Mouse (Mus musculus): ENCODE data around the gene Ogfod2. TPM values are rescaled to one million over a fixed set of nuclear protein-coding genes. Genes with fewer than 3 reads are reported as not detected.

Gene Ogfod2
- polyA plus RNA-seq (2015; fragmentation: Nextera tagmentation; extraction: Ambion mirVana), result 21.8 and 25.7 TPM in 2 replicates

DNA sequence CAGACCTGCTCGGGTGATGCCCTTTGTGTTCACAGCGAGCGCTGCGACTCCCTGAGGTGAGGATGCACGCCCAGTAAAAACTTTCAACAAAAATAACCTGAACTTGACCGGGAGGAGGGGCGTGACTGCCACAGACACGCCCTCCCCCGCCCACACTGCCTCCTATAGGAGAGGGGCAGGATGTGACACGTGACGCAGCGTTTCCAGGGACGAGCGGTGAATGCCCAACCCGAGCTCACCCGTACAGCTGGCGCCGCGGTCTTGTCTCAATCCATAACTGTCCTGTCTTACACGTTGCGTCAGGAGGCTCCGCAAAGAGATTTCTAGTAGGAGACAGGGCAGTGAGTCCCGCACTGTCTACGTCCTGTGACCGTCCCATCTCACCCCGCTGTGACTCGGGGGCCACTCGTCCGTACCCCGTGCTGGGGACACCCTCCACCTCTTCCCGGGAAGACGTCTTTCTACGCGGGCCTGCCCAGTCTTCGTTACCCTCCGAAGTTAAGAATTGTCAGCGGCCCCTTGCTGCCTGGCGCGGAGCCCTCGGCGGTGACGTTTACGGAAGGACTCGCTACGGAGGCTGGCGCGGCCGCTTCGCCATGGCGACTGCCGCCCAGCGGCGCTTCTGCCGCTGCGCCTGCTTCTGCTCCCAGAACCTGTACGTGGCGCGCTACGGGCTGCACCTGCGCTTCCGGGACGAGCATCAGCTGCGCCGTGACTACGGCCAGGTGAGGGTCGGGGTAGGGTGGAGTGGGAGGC lies at the start of gene Ogfod2:
TSS of gene Ogfod2 (plus strand) at position 556 of the 756 bp plus-strand sequence.
- Histone ChIP-seq H3K36me3 (peaks cover 13% of the 10 kb centered on the region; the same call in 1 of the 2 replicates), H3K9ac (peak within 1 kb of the TSS; percentile 77), H3K4me2 (replicated peaks) (peak within 1 kb of the TSS; percentile 91), H3K27me3 (no peaks in the 10 kb centered on the region), H3K4me1 (peaks cover 29% of the 10 kb centered on the region), H3K27ac (replicated peaks) (peak within 1 kb of the TSS; percentile 91), H3K4me3 (replicated peaks) (peak within 1 kb of the TSS; percentile 97), H3K9me3 (replicated peaks) (no peaks in the 10 kb centered on the region)
- ATAC-seq (ENCODE audit: insufficient number of reproducible peaks, low FRiP score, low TSS enrichment, low read depth), result peak; percentile 99
- under 1% methylated on average over 66 of the region's 66 CpGs for WGBS

- Histone ChIP-seq H3K4me1 (peaks cover 8% of the 10 kb centered on the region; the same call in 1 of the 2 replicates), H3K27ac (replicated peaks) (no peak overlapping the region), H3K36me3 (no peaks in the 10 kb centered on the region), H3K9ac (no peak overlapping the region), H3K27me3 (no peaks in the 10 kb centered on the region), H3K4me3 (replicated peaks) (no peak overlapping the region), H3K9me3 (replicated peaks) (no peaks in the 10 kb centered on the region), H3K4me2 (replicated peaks) (no peak overlapping the region)
- ATAC-seq (ENCODE audit: insufficient number of reproducible peaks, low FRiP score, low TSS enrichment, low read depth), result no peak
- 83% methylated on average over 3 of the region's 3 CpGs for WGBS
Observed at GRCm38 (mm10) chr5:124069657-124070056, 42.4 kb upstream of the Ogfod2 start.

DNA sequence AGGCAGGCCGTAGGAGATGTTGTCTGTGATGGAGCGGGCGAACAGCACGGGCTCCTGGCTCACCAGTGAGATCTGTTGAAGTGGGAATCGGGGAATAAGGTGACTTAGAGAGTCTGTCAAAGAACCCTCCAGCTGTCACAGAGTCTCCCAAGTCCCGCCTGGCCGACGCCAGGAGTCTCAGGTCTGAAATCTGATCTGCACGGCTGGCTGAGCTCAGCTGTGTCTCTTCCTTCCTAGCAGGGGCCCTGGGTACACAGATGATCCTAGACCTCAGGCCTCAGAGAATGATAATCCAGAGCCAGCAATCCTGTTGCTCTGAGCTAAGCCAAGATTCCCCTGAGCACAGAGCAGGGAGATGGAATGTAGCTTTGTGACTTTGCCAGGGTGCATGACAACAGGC lies 38.4 kb upstream of the Ogfod2 start:
- 32% methylated on average over 9 of the region's 9 CpGs for WGBS
- no peak overlapping the region for H3K4me3 ChIP-seq (replicated peaks)
- no peaks in the 10 kb centered on the region for H3K27me3 ChIP-seq
- no peaks in the 10 kb centered on the region for H3K9me3 ChIP-seq (replicated peaks)
- H3K4me1 ChIP-seq, result peaks cover 28% of the 10 kb centered on the region
- H3K9ac ChIP-seq, result no peak overlapping the region
- no peak overlapping the region for H3K27ac ChIP-seq (replicated peaks)
- H3K36me3 ChIP-seq, result no peaks in the 10 kb centered on the region
- peak; percentile 36 for ATAC-seq (ENCODE audit: insufficient number of reproducible peaks, low FRiP score, low TSS enrichment, low read depth)
- no peak overlapping the region for H3K4me2 ChIP-seq (replicated peaks)

GRCm38 (mm10) chr5:124074845-124075307 lies 37.2 kb upstream of the Ogfod2 start:
- Histone ChIP-seq H3K9me3 (replicated peaks) (no peaks in the 10 kb centered on the region), H3K4me2 (replicated peaks) (no peak overlapping the region), H3K27me3 (no peaks in the 10 kb centered on the region), H3K9ac (no peak overlapping the region), H3K36me3 (no peaks in the 10 kb centered on the region), H3K4me3 (replicated peaks) (no peak overlapping the region), H3K27ac (replicated peaks) (0 out of 2 replicates have a peak overlapping the region, but pooled peaks have one; percentile 30), H3K4me1 (peaks cover 37% of the 10 kb centered on the region)
- no peak for ATAC-seq (ENCODE audit: insufficient number of reproducible peaks, low FRiP score, low TSS enrichment, low read depth)
- WGBS, result 41% methylated on average over 10 of the region's 10 CpGs

GRCm38 (mm10) chr5:124075716-124076115 lies 36.4 kb upstream of the Ogfod2 start:
- H3K9ac ChIP-seq, result no peak overlapping the region

GRCm38 (mm10) chr5:124076559-124076958 lies 35.5 kb upstream of the Ogfod2 start:
- ATAC-seq (ENCODE audit: insufficient number of reproducible peaks, low FRiP score, low TSS enrichment, low read depth), result no peak
- H3K27ac ChIP-seq (replicated peaks), result no peak overlapping the region
- WGBS, result 60% methylated on average over 9 of the region's 9 CpGs
- no peak overlapping the region for H3K4me3 ChIP-seq (replicated peaks)
- peaks cover 37% of the 10 kb centered on the region for H3K4me1 ChIP-seq
- no peak overlapping the region for H3K9ac ChIP-seq
- no peak overlapping the region for H3K4me2 ChIP-seq (replicated peaks)
- H3K27me3 ChIP-seq, result no peaks in the 10 kb centered on the region
- no peaks in the 10 kb centered on the region for H3K36me3 ChIP-seq
- no peaks in the 10 kb centered on the region for H3K9me3 ChIP-seq (replicated peaks)

More at GRCm38 (mm10) chr5:124075716-124076115, 36.4 kb upstream of the Ogfod2 start:
- H3K4me3 ChIP-seq (replicated peaks), result no peak overlapping the region
- H3K9me3 ChIP-seq (replicated peaks), result no peaks in the 10 kb centered on the region
- no peaks in the 10 kb centered on the region for H3K36me3 ChIP-seq
- H3K4me1 ChIP-seq, result peaks cover 37% of the 10 kb centered on the region
- H3K27ac ChIP-seq (replicated peaks), result peak overlapping the region; percentile 30; the same call in 1 of the 2 replicates
- H3K27me3 ChIP-seq, result no peaks in the 10 kb centered on the region
- ATAC-seq (ENCODE audit: insufficient number of reproducible peaks, low FRiP score, low TSS enrichment, low read depth), result no peak
- H3K4me2 ChIP-seq (replicated peaks), result no peak overlapping the region
- 60% methylated on average over 9 of the region's 9 CpGs for WGBS

DNA sequence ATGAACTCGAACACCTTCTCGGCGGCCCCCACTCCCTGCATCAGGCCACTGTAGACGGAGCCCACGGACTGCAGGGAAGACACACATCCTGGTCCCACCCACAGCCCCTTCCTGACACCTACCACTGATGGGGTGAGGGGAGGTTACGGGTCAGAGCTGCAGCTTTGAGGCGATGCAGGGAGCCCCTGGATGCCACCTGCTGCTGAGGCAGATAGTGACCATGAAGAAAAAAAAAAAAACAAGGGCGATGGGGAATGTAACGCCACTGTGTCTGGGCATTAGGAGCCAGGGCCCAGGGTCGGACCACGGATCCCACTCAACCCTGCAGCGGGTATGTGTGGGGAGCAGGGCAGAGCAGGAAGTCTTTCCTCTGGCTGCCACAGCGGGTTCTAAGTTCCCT lies 34.9 kb upstream of the Ogfod2 start:
- Histone ChIP-seq H3K36me3 (no peaks in the 10 kb centered on the region), H3K4me1 (peaks cover 37% of the 10 kb centered on the region), H3K4me3 (replicated peaks) (no peak overlapping the region), H3K9me3 (replicated peaks) (no peaks in the 10 kb centered on the region), H3K9ac (no peak overlapping the region), H3K4me2 (replicated peaks) (no peak overlapping the region), H3K27me3 (no peaks in the 10 kb centered on the region), H3K27ac (replicated peaks) (no peak overlapping the region)
- no peak for ATAC-seq (ENCODE audit: insufficient number of reproducible peaks, low FRiP score, low TSS enrichment, low read depth)
- WGBS, result 82% methylated on average over 13 of the region's 13 CpGs

DNA sequence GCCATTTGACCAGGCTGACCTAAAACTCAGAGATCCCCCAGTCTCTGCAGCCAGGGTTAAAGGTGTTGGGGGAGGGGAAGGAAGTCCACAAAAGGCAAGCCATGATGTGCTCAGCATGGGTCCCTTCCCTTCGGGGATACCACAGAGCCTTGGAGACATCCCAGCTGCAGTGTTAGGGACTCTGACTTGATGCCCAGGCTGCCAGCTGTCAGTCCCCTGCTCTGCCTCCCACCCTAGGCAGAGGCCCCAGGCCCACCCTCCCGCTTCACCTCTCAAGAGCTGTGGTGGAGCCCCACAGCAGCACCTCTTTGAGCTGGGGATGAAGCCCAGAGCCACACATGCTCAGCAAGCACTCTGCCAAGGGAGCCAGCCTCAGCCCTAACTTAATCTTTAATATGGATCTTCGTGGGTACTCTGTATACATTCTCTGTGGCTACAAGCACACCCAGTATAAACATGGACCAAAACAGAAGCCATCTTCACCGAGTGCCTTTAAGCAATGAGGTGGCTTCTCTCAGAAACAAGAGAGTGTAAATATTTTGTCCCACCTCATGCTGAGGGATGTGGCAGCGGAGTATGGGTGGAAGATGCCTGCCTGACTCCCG lies 34.1 kb upstream of the Ogfod2 start:
- Histone ChIP-seq H3K4me3 (replicated peaks) (no peak overlapping the region), H3K27me3 (no peaks in the 10 kb centered on the region), H3K27ac (replicated peaks) (no peak overlapping the region; the same call in 1 of the 2 replicates), H3K36me3 (no peaks in the 10 kb centered on the region), H3K4me2 (replicated peaks) (no peak overlapping the region), H3K9ac (no peak overlapping the region), H3K9me3 (replicated peaks) (no peaks in the 10 kb centered on the region), H3K4me1 (peaks cover 37% of the 10 kb centered on the region)
- ATAC-seq (ENCODE audit: insufficient number of reproducible peaks, low FRiP score, low TSS enrichment, low read depth), result no peak
- 59% methylated on average over 6 of the region's 6 CpGs for WGBS

DNA sequence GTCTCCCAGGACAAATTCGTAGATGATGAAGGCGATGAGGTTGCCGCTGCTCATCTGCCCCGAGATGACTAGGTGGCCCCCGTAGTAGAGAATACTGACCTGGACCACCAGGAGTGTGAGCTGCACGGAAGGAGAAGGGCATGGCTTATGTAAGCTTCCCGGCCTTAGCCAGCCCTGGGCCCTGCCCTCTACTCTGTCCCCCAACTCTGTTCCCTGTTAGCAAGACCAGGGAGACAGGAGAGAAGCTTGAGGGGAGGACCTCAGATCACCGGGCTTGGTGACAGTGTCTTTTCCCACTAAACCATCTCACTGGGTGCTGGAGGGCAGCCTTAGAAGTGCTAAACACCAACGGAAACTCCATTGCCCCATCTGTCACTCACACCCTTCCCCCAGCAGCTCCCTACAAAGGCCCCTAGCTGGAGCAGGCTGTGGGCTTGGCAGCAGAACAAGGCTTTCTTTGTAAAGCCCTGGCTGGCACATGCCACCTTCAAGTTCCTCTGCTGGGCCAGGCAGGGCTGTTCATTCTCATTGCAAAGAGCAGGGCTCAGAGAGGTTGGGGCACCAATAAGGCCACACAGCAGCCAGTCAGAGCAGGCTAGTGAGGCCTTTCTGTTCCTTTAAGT lies 33.2 kb upstream of the Ogfod2 start:
- no peak overlapping the region for H3K4me2 ChIP-seq (replicated peaks)
- H3K4me1 ChIP-seq, result peaks cover 29% of the 10 kb centered on the region
- no peaks in the 10 kb centered on the region for H3K27me3 ChIP-seq
- peak overlapping the region; percentile 58; the same call in 1 of the 2 replicates for H3K27ac ChIP-seq (replicated peaks)
- H3K9me3 ChIP-seq (replicated peaks), result no peaks in the 10 kb centered on the region
- peak; percentile 32; the same call in 1 of the 2 replicates for ATAC-seq (ENCODE audit: insufficient number of reproducible peaks, low FRiP score, low TSS enrichment, low read depth)
- H3K36me3 ChIP-seq, result no peaks in the 10 kb centered on the region
- H3K9ac ChIP-seq, result no peak overlapping the region
- H3K4me3 ChIP-seq (replicated peaks), result no peak overlapping the region
- WGBS, result 56% methylated on average over 9 of the region's 9 CpGs

DNA sequence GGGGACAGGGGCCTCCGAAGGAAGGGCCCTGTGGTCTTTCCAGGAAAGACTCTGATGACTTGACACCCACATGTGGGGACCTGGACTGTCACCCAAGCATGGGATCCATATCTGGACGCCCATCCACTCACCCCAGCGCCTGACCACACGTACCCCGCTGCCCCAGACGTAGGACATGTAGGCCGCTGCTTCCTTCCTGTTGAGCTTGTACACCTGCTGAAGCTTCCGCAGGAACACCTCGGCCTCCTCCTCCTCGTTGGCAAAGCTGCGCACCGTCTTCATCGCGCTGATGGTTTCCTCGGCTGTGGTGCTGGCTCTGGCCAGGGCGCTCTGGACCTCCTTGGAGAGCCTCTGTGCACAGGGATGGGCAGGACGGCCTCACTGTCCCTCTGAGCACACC lies 32.2 kb upstream of the Ogfod2 start:
- H3K4me2 ChIP-seq (replicated peaks), result no peak overlapping the region
- no peak overlapping the region for H3K9ac ChIP-seq
- no peak overlapping the region for H3K4me3 ChIP-seq (replicated peaks)
- H3K36me3 ChIP-seq, result no peaks in the 10 kb centered on the region
- peaks cover 35% of the 10 kb centered on the region for H3K4me1 ChIP-seq
- H3K27ac ChIP-seq (replicated peaks), result no peak overlapping the region
- no peaks in the 10 kb centered on the region for H3K27me3 ChIP-seq
- no peaks in the 10 kb centered on the region for H3K9me3 ChIP-seq (replicated peaks)
- WGBS, result 93% methylated on average over 17 of the region's 17 CpGs
- ATAC-seq (ENCODE audit: insufficient number of reproducible peaks, low FRiP score, low TSS enrichment, low read depth), result no peak

DNA sequence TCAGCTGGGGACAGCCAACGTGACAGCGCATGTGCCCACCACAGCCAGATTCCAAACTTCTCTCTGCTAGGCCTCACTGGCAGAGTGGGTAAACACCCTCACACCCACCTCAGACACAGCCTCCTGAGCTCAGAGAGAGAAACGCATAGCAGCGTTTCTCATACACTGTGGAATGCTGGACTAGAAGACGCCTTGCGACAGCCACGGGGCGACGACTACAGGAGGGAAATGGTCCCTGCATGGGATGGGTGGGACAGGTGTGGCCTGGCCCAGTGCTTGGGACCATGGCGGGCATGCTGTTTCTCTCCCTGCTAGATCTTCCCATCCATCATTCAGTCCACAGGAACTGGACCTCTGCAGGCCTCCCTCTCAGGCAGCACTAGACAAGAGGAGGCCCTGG lies 29.6 kb upstream of the Ogfod2 start:
- Histone ChIP-seq H3K9ac (no peak overlapping the region), H3K4me1 (peaks cover 17% of the 10 kb centered on the region), H3K4me3 (replicated peaks) (no peak overlapping the region), H3K36me3 (no peaks in the 10 kb centered on the region), H3K4me2 (replicated peaks) (no peak overlapping the region), H3K27ac (replicated peaks) (no peak overlapping the region), H3K9me3 (replicated peaks) (no peaks in the 10 kb centered on the region), H3K27me3 (no peaks in the 10 kb centered on the region)
- 81% methylated on average over 10 of the region's 10 CpGs for WGBS
- ATAC-seq (ENCODE audit: insufficient number of reproducible peaks, low FRiP score, low TSS enrichment, low read depth), result no peak
